Mouse (Mus musculus) lung, adult 2 months (tissue): ENCODE measurements around the gene Mettl17. TPM values are rescaled to one million over a fixed set of nuclear protein-coding genes. Genes with fewer than 3 reads are reported as not detected.

Experiments used
- DNase-seq: peaks from one replicate; pipeline ENCODE4 v3.0.0; 2022
- H3K4me1 ChIP-seq: fragments of 200-500 bp; 2 replicates; pipeline ENCODE4 v1.6.1; 2011; ENCODE audit warnings: low read length; ENCODE audit not compliant: control insufficient read depth, insufficient read depth
- H3K4me3 ChIP-seq: fragments of 200-500 bp; replicated peaks from 2 replicates; pipeline ENCODE3; 2011; ENCODE audit warnings: low read depth, mild to moderate bottlenecking, control low read depth, low read length; ENCODE audit errors: extremely low read depth
- CTCF ChIP-seq: fragments of 200-500 bp; IDR thresholded peaks from 2 replicates; pipeline ENCODE4 v1.5.1; 2011; ENCODE audit warnings: mild to moderate bottlenecking, low read length, control low read depth; ENCODE audit not compliant: insufficient read depth
- POLR2A ChIP-seq: fragments of 200-500 bp; IDR thresholded peaks from 2 replicates; pipeline ENCODE4 v1.6.1; 2011; ENCODE audit warnings: low read depth, mild to moderate bottlenecking, control low read depth, low read length, borderline replicate concordance; ENCODE audit errors: extremely low read depth
- WGBS: fragments of 180-500 bp; shearing (Covaris S2); methylation state at CpG from one replicate; pipeline ENCODE4 v1.1.7; 2018; 5-methylcytosine and 5-hydroxymethylcytosine counted together
- polyA plus RNA-seq: library from polyadenylated mRNA; depleted of rRNA; stranded (reverse); fragments of >200 nt; gene quantifications from 2 replicates; pipeline ENCODE4 v1.2.3, GENCODE M21; 2012; rRNA removed

Mettl17 gene
- polyA plus RNA-seq, 1 experiment, result 27.2 TPM

DNA sequence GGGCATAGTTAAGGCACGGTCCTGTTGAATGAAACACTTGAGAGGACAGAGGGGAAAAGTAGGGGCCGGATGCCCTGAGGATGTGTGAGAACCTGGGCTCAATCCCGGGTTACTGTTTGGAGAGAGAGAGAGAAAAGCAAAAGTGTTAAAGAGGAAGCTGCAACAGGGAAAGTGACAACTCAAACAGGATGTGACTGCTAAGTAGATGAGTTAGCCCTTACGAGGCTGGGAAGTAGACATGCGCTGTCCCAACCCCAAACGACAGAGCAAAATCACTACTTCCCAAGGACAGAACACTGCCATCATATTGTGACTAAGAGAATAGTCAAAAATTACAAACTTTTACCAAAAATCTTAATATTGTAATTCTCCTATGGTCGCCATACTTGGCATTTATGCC, 57.6 kb downstream of the Mettl17 start:
- no peak for DNase-seq
- H3K4me1 ChIP-seq, result no peaks in the 10 kb centered on the region; the same call in 1 of the 2 replicates
- TF ChIP-seq CTCF (no peak), POLR2A (no peak)
- WGBS, result 45% methylated on average over 7 of the region's 7 CpGs
- no peak overlapping the region for H3K4me3 ChIP-seq

Other genes starting within 250 kb of the Mettl17 start
- not detected in 2 replicates for gene Gm4181, start 249.2 kb upstream of the Mettl17 start, polyA plus RNA-seq
- not detected in 2 replicates for gene Gm17079, start 189.4 kb upstream of the Mettl17 start, polyA plus RNA-seq
- not detected in 2 replicates for gene Gm5800, start 167.7 kb upstream of the Mettl17 start, polyA plus RNA-seq
- gene Ang4, start 111.3 kb upstream of the Mettl17 start, polyA plus RNA-seq, result not detected in 2 replicates
- not detected in 2 replicates for gene AY358078, start 84.8 kb upstream of the Mettl17 start, polyA plus RNA-seq
- 0.72 and 1.4 TPM in 2 replicates for gene Ear6, start 31.1 kb upstream of the Mettl17 start, polyA plus RNA-seq
- gene Slc39a2, start 8.0 kb downstream of the Mettl17 start, polyA plus RNA-seq, result 2.7 and 3.9 TPM in 2 replicates
- gene Ndrg2, start 29.3 kb downstream of the Mettl17 start, polyA plus RNA-seq, result 164 and 251 TPM in 2 replicates
- not detected in 2 replicates for gene Tppp2, start 33.6 kb downstream of the Mettl17 start, polyA plus RNA-seq
- not detected in 2 replicates for gene Rnase13, start 37.9 kb downstream of the Mettl17 start, polyA plus RNA-seq
- 70.0 and 72.8 TPM in 2 replicates for gene Arhgef40, start 99.9 kb downstream of the Mettl17 start, polyA plus RNA-seq
- gene Tmem253, start 130.8 kb downstream of the Mettl17 start, polyA plus RNA-seq, result 0.58 and 0.69 TPM in 2 replicates
- 84.8 and 87.6 TPM in 2 replicates for gene Zfp219, start 135.9 kb downstream of the Mettl17 start, polyA plus RNA-seq
- gene Olfr221, start 157.6 kb downstream of the Mettl17 start, polyA plus RNA-seq, result not detected in 2 replicates
- 50.1 and 83.7 TPM in 2 replicates for gene Hnrnpc, start 219.2 kb downstream of the Mettl17 start, polyA plus RNA-seq
- 2.5 TPM in 2 replicates for gene Rpgrip1, start 225.9 kb downstream of the Mettl17 start, polyA plus RNA-seq